Mouse (Mus musculus) testis, adult 2 months (tissue): ENCODE measurements at regions not wholly inside any gene's neighbourhood (a gene's known extent, or its start where the extent isn't known, plus 50 kb on each side); places are given as distances from the start of the nearest gene placed in this dataset.

Source experiments
- H3K27ac ChIP-seq: fragments of 200-500 bp; 2 replicates; pipeline ENCODE4 v1.5.1; 2012; ENCODE audit warnings: low read depth, low read length; ENCODE audit not compliant: control insufficient read depth, insufficient read depth
- H3K27me3 ChIP-seq: fragments of 200-500 bp; 2 replicates; pipeline ENCODE4 v1.6.1; 2012; ENCODE audit warnings: mild to moderate bottlenecking, low read length, moderate library complexity; ENCODE audit not compliant: control insufficient read depth, insufficient read depth
- H3K36me3 ChIP-seq: fragments of 200-500 bp; 2 replicates; pipeline ENCODE4 v1.6.1; 2012; ENCODE audit warnings: mild to moderate bottlenecking, low read length; ENCODE audit not compliant: control insufficient read depth, insufficient read depth
- H3K4me1 ChIP-seq: fragments of 200-500 bp; 2 replicates; pipeline ENCODE4 v1.6.1; 2012; ENCODE audit warnings: low read length; ENCODE audit not compliant: control insufficient read depth, insufficient read depth
- H3K4me3 ChIP-seq: fragments of 200-500 bp; 2 replicates; pipeline ENCODE4 v1.5.1; 2012; ENCODE audit warnings: low read depth, mild to moderate bottlenecking, low read length, moderate library complexity, mixed read lengths; ENCODE audit not compliant: control insufficient read depth
- CTCF ChIP-seq: fragments of 200-500 bp; IDR thresholded peaks from 2 replicates; pipeline ENCODE4 v1.5.1; 2012; ENCODE audit warnings: low read depth, mild to moderate bottlenecking, inconsistent platforms, low read length, moderate library complexity; ENCODE audit not compliant: control insufficient read depth, insufficient read depth, insufficient replicate concordance
- POLR2A ChIP-seq: fragments of 200-500 bp; IDR thresholded peaks from 2 replicates; pipeline ENCODE4 v1.6.1; 2012; ENCODE audit warnings: low read depth, mild to moderate bottlenecking, inconsistent platforms, low read length, moderate library complexity; ENCODE audit not compliant: control insufficient read depth

GRCm38 (mm10) chr12:107850591-107850990 is 152.8 kb downstream of the Bcl11b start:
- Histone ChIP-seq H3K4me3 (no peak overlapping the region), H3K27me3 (no peaks in the 10 kb centered on the region)
- no peak for TF ChIP-seq CTCF
- TF ChIP-seq POLR2A = no peak

GRCm38 (mm10) chr12:107852921-107853320 is 150.5 kb downstream of the Bcl11b start:
- Histone ChIP-seq H3K4me1 (no peaks in the 10 kb centered on the region), H3K27me3 (no peaks in the 10 kb centered on the region), H3K36me3 (no peaks in the 10 kb centered on the region), H3K27ac (no peak overlapping the region), H3K4me3 (no peak overlapping the region)
- TF ChIP-seq CTCF = no peak
- no peak for TF ChIP-seq POLR2A

More at GRCm38 (mm10) chr12:107850591-107850990, 152.8 kb downstream of the Bcl11b start:
- Histone ChIP-seq H3K27ac (no peak overlapping the region), H3K4me1 (no peaks in the 10 kb centered on the region), H3K36me3 (no peaks in the 10 kb centered on the region)

GRCm38 (mm10) chr12:107855547-107855946 is 147.9 kb downstream of the Bcl11b start:
- no peaks in the 10 kb centered on the region for H3K36me3 ChIP-seq
- H3K27me3 ChIP-seq = no peaks in the 10 kb centered on the region
- no peak for TF ChIP-seq CTCF
- no peak for TF ChIP-seq POLR2A
- H3K27ac ChIP-seq = no peak overlapping the region
- H3K4me1 ChIP-seq = no peaks in the 10 kb centered on the region
- no peak overlapping the region for H3K4me3 ChIP-seq

- no peak for TF ChIP-seq POLR2A
- no peak for TF ChIP-seq CTCF
- no peak overlapping the region for H3K4me3 ChIP-seq
- no peak overlapping the region for H3K27ac ChIP-seq
Observed at GRCm38 (mm10) chr12:107856421-107857043, 146.9 kb downstream of the Bcl11b start.

GRCm38 (mm10) chr12:107858536-107859280 is 144.7 kb downstream of the Bcl11b start:
- Histone ChIP-seq H3K27ac (no peak overlapping the region), H3K4me1 (no peaks in the 10 kb centered on the region), H3K4me3 (no peak overlapping the region), H3K27me3 (no peaks in the 10 kb centered on the region), H3K36me3 (no peaks in the 10 kb centered on the region)
- no peak for TF ChIP-seq CTCF
- TF ChIP-seq POLR2A = no peak

More at GRCm38 (mm10) chr12:107856421-107857043, 146.9 kb downstream of the Bcl11b start:
- no peaks in the 10 kb centered on the region for H3K4me1 ChIP-seq
- H3K27me3 ChIP-seq = no peaks in the 10 kb centered on the region
- H3K36me3 ChIP-seq = no peaks in the 10 kb centered on the region

- Histone ChIP-seq H3K4me3 (no peak overlapping the region), H3K4me1 (no peaks in the 10 kb centered on the region), H3K36me3 (no peaks in the 10 kb centered on the region), H3K27me3 (no peaks in the 10 kb centered on the region), H3K27ac (no peak overlapping the region)
- TF ChIP-seq CTCF (no peak), POLR2A (no peak)
Observed at GRCm38 (mm10) chr12:107859750-107860149, 143.7 kb downstream of the Bcl11b start.

- Histone ChIP-seq H3K27ac (no peak overlapping the region), H3K36me3 (no peaks in the 10 kb centered on the region), H3K4me1 (no peaks in the 10 kb centered on the region), H3K27me3 (no peaks in the 10 kb centered on the region), H3K4me3 (no peak overlapping the region)
- no peak for TF ChIP-seq CTCF
- no peak for TF ChIP-seq POLR2A
Observed at GRCm38 (mm10) chr12:107860358-107860757, 143.0 kb downstream of the Bcl11b start.
